Mouse (Mus musculus) G1E (cell line): ENCODE results near the gene Kcnh7.

ENCODE experiments used
- CTCF ChIP-seq: IDR thresholded peaks from 2 replicates; pipeline ENCODE4 v1.5.1; 2012; ENCODE audit warnings: low read depth, low read length, inconsistent platforms, mixed read lengths
- GATA1 ChIP-seq: IDR thresholded peaks from 2 replicates; pipeline ENCODE4 v1.6.1; 2012; ENCODE audit warnings: borderline replicate concordance, low read length, inconsistent platforms, mixed read lengths

- TF ChIP-seq GATA1 (no peak), CTCF (no peak)
Observed at GRCm38 (mm10) chr2:62715260-62715659, 468.8 kb downstream of the Kcnh7 start.
